Mouse (Mus musculus): ENCODE results near the gene Dzip1.
A peak's percentile ranks its signal among the peaks of the same experiment; 100 is the strongest.

Gene Dzip1

GRCm38 (mm10) chr14:118924673-118925615, at the start of gene Dzip1:
Gene Dzip1 (minus strand): TSS chr14:118925460.
- peak; percentile 88 for DNase-seq (ENCODE audit: low spot score)

- DNase-seq (ENCODE audit: low spot score) = no peak
These were observed 47.0 kb upstream of the Dzip1 start for GRCm38 (mm10) chr14:118972268-118972667.

DNA sequence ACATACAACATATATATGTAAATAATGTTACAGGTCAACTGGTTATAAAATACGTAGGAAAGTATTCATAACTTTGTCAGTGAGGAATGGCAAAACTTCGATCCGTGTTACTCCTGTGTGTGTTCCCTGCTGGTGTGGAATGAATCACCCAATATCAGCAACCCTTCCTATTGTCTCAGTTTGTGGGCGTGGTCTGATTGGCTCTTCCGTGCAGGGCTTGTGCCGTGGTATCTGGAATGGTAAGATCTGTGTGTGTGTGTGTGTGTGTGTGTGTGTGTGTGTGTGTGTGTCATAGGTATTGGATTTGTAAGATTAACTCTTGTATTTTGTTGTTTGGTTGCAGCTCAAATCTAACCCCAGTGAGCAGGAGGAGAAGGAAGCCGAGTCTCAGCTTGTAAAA, 42.4 kb upstream of the Dzip1 start:
- DNase-seq (ENCODE audit: low spot score) = no peak

DNA sequence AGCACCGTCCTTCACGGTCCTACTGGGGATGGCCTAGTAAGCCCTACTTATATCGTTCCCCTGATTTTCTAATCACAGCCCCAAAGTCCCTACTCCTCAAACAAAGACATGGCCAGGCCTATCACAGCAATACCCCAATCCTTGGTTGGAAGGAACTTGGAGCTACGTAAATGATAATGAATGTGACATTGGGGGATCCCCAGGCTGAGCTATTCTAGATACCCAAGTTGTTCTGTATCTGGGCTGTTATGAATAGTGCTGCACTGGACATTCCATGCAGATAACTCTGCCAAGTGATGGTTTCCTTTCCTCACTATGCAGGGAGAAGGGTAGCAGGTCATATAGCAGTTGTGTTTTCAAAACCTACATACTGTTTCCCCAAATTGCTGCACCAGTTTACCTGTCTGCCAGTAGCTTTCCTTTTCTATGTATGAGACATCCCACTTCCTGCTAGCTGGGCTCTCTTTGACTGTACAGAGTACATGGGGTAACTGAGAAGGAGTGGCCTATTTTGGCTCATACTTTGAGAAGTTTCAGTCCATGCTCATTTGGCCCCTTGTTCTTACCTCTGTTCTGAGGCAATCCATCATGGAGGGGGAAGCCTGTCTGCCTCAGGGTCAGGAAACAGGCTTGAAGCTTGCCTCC, 40.2 kb upstream of the Dzip1 start:
- DNase-seq (ENCODE audit: low spot score) = no peak

GRCm38 (mm10) chr14:118958010-118958409, 32.8 kb upstream of the Dzip1 start:
- DNase-seq (ENCODE audit: low spot score) = no peak

- no peak for DNase-seq (ENCODE audit: low spot score)
These were observed 26.8 kb upstream of the Dzip1 start for GRCm38 (mm10) chr14:118951912-118952583.

DNA sequence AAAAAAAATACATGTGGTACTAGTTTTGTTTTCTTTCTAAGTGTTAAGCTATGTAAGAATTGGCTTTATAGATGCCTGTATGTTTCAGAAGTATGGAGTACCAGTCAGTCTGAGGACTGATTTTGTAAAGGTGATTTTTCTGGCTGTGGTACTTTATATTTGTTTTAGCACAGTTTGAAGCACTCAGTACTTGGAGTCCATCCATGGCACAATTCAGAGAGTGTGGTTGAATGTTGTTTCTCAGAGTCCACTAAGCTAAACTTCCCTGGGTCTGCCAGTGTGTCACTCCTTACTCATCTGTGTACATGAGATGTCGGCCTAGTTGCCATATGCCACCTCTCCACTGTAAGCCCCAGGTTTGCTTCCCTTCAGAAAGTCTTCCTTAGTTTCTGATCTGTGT, 23.6 kb upstream of the Dzip1 start:
- DNase-seq (ENCODE audit: low spot score) = no peak

DNA sequence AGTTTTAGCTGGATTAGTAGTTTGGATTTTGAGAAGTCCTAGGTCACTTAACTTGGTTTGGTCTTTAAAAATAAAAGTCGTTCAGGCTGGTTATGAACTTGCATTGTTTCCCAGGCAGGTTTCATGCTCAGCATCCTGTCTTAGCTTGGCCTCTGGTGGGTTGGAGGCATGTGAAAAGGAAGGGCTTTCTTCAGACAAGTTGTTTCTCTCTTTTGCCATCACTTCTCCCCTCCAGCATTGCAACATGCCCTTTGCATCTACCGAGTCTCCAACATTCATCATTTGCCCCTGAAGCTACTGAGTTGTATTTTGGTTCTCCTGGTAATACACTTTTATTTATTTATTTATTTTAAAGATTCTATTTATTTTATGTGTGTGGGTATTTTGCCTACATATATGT, 19.4 kb upstream of the Dzip1 start:
- DNase-seq (ENCODE audit: low spot score) = no peak

DNA sequence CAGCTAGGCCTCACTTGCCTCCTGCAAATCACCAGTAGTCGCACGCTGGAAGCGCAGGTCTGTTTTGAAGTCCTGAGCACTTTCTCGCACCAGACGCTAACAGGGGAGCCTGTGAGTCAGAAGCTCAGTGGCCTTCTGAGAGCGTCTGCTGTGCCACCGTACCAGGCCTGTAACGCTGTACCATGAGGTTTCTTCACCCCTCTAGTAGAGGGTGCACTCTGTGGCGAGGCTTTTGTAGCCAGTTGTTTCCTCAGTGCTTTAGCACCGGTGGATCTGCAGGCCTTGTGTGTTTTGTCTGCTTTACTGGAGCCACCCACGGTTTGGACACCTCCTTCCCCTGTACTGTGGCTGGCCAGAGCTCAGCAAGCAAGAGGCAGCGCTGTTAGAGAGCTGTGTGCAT, 16.8 kb upstream of the Dzip1 start:
- DNase-seq (ENCODE audit: low spot score) = no peak

GRCm38 (mm10) chr14:118940796-118941495, 15.7 kb upstream of the Dzip1 start:
- DNase-seq (ENCODE audit: low spot score) = no peak

GRCm38 (mm10) chr14:118938551-118938950, 13.3 kb upstream of the Dzip1 start:
- peak; percentile 28 for DNase-seq (ENCODE audit: low spot score)

- DNase-seq (ENCODE audit: low spot score) = peak; percentile 97
These were observed 12.6 kb upstream of the Dzip1 start, which contains the start of gene Dnajc3 for GRCm38 (mm10) chr14:118937533-118938492. Gene Dnajc3 (plus strand): TSS chr14:118937976.

- DNase-seq (ENCODE audit: low spot score) = no peak
These were observed 11.7 kb upstream of the Dzip1 start for GRCm38 (mm10) chr14:118936952-118937351.

DNA sequence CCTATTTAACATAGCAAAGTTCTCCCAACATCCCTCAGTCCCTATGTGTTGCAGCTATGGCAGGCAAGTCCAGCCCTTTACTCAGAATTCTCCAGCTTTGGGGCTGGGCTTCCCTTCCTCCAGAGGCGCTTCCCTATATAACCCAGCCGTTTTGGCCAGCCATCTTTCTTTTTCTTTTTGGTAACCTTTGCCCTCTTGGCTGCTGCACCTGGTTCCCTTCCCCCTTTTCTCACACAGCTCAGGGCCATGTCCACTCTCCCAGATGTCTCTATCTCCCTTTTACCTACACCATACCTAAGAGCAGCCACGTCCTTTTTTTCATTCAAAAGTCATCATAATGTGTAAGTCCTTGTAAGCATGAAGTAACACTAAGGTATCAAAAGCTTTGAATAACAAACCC, 11.0 kb upstream of the Dzip1 start:
- no peak for DNase-seq (ENCODE audit: low spot score)

GRCm38 (mm10) chr14:118934686-118935085, 9.4 kb upstream of the Dzip1 start:
- no peak for DNase-seq (ENCODE audit: low spot score)

GRCm38 (mm10) chr14:118932956-118933355, 7.7 kb upstream of the Dzip1 start:
- DNase-seq (ENCODE audit: low spot score) = no peak

DNA sequence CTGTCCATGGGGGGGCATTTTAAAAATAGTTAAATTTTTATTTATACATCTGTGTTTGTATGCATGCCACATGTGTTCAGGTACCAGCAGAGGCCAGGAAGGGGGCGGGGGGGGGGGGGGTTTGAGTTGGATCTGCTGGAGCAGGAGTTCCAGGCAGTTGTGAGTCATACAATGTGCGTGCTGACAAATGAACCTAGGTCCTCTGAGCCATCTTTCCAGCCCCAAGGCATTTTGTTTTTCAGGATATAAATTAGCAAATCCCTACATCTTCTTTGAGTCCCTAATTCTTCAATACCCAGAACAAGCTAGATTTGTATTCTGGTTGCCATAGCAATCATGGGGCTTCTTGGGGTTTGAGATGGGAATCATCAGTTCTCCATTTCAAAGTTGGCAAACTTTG, 5.9 kb upstream of the Dzip1 start:
- no peak for DNase-seq (ENCODE audit: low spot score)

GRCm38 (mm10) chr14:118930777-118931176, 5.5 kb upstream of the Dzip1 start:
- no peak for DNase-seq (ENCODE audit: low spot score)

- DNase-seq (ENCODE audit: low spot score) = no peak
These were observed 4.5 kb upstream of the Dzip1 start for GRCm38 (mm10) chr14:118929779-118930178.

DNA sequence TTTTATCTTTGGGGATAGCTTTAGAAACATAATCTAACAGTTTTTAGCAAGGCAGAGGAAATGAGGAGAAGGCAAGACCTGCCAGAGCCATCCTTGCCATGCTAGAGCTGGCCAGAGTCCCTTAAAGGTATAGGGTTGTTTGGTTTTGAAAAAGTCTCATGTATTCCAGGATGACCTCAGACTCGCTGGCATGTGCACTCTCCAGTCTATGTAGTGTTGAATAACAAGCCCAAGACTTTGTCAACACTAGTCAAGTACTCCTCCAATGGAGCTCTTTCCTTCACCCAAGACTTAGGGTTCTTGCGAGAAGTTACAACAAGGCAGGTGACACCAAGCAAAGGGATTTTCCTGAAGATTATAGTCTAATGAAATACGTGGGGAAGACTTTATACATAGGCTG, 3.3 kb upstream of the Dzip1 start:
- no peak for DNase-seq (ENCODE audit: low spot score)

- DNase-seq (ENCODE audit: low spot score) = no peak
These were observed 2.5 kb downstream of the Dzip1 start for GRCm38 (mm10) chr14:118922667-118923184.

Data from MN1 (cell line).